Mouse (Mus musculus): Measurements from ENCODE around the gene E2f3. TPM values are rescaled to one million over a fixed set of nuclear protein-coding genes. Genes with fewer than 3 reads are reported as not detected.

The E2f3 gene
- total RNA-seq, 2 experiments from 2014 or later = 5.4 to 7.5 TPM

DNA sequence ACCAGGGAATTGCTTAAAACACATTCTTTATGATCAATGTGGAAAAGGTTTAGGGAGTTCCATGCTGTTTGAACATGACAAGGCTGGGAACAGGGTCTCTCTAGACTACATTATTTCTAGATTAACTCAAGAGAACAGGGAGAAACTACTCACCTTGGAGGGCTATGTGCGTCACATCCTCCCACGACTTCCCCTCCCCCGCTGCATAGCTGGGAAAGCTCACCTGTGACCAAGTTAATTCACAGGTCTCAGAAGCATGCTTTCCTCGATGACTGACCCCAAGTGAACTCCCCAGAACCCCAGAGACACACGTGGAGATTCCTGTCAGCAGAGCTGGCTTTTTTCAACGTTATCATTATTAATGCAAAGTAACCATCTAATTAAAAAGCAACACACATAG, 47.1 kb downstream of the E2f3 start:
- no peak for ATAC-seq (ENCODE audit: poor library complexity, severe bottlenecking)

DNA sequence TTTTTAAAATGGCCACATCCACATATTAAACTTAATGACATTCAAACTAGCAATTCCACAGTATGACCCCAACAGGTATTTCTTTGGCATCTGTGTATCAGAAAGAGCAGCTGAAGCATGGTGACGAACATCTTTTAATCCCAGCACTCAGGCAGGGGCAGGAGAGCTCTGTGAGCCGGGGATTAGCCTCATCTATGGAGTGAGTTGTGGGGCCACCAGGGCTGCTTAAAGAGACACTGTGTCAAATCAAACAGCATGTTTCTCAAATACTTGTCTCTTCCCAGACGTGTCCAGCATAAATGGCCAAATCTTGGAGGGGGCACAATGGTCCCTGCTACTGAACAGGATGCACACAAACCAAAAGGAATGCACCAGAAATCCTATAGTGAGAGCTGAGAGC, 59.7 kb downstream of the E2f3 start:
- ATAC-seq (ENCODE audit: poor library complexity, severe bottlenecking) = no peak

DNA sequence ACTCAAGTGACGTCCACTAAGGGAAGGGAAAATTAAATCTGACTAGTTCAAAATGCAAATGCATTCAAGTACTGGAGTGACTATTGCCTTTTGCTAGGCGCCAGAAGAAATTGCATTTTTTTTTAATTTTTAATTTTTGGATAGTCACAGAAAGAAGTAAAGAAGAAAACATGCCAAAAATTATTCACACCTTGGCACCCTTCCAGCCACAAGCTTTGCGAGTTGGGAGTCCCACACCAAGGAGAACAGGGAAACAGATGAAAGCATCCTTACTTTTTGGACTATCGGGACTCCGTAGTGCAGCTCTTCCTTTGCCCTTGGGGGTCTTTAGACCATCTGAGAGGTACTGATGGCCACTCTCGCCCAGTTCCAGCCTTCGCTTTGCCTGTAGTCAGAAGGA, 66.0 kb downstream of the E2f3 start:
- ATAC-seq (ENCODE audit: poor library complexity, severe bottlenecking) = no peak

DNA sequence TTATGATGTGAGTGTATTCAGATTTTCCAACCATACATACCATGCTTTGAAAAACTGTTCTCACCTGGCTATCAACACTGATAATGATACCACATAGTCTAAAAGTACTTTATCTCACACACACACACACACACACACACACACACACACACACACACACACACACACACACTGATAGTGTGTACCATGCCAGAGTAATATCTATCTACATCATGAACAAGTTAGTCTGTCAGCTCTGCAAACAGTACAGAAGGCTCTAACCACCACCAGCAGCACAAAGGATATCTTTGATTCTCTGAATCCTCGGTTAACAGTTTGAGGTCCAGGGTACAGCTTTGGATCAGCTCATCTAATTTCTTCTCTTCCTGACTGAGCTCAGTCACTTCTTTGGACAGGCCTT, 69.3 kb downstream of the E2f3 start:
- no peak for ATAC-seq (ENCODE audit: poor library complexity, severe bottlenecking)

DNA sequence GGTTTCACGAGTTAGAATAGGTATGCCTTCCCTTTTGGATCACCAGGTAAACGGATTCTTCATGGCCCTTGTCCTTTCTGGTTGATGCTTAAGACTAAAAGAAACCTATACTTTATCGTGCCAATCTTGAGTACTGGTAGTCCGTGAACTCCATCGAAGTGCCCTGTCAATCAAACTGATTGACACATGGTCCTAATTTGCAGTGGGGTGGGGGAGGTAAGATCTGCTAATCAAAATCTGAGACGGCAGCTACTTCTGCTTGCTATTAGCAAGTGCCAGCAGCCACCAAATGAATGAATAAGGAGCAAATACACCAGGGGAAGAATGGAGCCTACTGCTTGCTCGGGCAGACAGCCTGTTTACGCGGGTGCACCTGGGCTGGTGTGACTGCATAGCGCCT, 72.3 kb downstream of the E2f3 start:
- ATAC-seq (ENCODE audit: poor library complexity, severe bottlenecking) = no peak

DNA sequence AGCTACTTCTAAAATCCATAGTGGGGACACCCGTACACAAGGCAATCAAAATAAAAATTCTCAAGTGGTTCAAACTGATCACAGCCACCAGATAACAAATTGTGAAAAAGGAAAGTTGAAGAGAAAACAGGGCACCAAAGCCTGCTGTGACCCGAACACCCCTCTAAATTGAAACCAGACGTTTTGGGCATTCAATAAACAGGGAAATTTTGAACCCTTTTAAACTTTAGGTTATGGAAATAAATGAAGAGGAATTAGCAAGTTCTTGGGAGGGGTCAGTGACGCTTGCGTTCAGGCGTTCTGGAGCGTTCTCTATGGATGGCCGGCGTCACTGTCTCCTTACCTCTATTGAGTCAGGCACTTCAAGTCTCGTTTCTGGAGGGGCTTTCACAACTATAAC, 72.8 kb downstream of the E2f3 start:
- ATAC-seq (ENCODE audit: poor library complexity, severe bottlenecking) = no peak

DNA sequence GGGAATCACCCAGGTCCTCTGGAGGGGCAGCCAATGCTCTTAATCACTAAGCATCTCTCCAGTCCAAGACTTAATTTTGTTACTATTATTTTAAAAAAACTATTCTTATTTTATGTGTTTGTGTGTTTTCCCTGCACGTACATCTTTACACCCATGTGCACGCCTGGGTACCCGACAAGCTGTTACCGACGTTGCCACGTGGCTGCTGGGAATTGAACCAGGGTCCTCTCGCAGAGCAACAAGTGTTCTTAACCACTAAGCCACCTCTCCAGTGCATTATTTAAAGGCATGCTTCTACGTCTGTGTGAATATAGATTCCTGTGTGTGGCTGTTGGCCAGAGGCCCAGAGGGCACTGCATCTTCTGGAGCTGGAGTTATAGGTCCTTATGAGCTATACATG, 73.6 kb downstream of the E2f3 start:
- ATAC-seq (ENCODE audit: poor library complexity, severe bottlenecking) = no peak

DNA sequence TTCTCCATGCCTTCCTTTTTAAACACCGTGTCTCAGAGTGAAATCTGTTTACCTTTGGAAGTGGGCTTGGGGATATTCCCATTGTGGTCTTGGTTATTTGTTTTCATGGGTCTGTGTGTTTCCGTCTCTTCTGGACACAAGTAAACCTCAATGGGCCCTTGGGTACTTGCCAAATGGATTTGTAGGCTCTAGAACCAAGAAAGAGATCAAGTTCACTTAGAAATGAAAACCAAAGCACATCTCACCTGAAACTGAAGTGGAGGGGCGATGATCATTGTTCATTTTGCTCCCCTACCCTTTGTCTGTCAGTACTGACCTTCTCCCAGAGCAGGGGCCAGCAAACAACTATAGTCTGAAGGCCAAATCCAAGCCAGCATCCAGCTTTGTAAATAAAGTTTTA, 74.7 kb downstream of the E2f3 start:
- no peak for ATAC-seq (ENCODE audit: poor library complexity, severe bottlenecking)

DNA sequence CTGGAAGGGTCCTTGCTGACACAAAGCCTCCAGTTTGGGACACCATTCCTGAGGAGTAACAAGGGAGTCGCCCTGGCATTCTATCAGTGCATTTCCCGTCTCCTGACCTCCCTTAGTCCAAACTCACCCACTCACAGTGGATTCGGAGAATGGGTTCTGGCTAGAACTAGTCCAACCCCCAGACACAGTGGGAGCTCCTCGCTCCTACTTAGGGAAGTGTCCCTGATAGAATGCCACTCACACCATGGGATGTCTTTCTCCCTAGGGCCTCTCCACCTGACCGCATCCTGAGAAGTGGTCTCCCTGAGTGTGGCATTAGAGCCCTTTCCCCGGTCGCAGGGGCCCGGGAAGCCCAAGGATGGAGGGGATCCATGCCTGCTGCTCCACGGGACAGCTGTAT, 77.4 kb downstream of the E2f3 start:
- ATAC-seq (ENCODE audit: poor library complexity, severe bottlenecking) = no peak

DNA sequence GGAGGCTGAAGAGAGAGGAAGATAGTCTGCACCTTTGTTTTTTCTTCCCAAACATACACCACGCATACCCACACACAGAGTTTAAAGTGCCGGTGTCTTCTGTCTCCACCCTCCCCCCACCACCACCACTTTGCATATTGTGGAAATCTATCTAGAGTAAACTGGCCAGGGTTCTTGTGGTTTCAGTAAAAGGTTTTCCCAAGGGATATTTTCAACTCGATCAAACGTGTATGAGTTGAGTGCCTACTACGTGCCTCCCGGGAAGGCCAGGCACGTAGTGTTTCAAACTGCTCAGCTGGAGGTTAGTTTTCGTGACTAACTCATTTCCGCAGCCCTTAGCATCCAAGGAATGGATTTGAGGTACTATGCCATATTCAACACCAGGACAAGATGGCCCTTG, 77.9 kb downstream of the E2f3 start:
- ATAC-seq (ENCODE audit: poor library complexity, severe bottlenecking) = no peak

DNA sequence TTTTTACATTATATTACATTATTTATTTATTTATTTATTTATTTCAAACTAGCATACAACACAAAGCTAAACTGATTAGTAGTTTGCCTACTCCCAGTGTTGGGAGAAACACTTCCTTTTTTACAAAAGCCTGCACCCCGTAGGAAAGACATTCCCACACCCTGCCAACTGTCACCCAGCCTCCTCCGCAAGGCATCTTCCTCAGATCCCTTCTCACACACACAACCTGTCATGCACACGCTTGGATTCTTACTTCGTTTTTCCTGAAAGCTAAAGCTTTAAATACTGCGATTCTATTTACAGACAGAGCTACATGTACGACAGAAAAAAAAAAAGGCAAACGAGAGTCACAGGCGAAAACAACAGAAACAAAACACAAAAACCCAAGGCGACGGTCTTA, 79.1 kb downstream of the E2f3 start:
- no peak for ATAC-seq (ENCODE audit: poor library complexity, severe bottlenecking)

DNA sequence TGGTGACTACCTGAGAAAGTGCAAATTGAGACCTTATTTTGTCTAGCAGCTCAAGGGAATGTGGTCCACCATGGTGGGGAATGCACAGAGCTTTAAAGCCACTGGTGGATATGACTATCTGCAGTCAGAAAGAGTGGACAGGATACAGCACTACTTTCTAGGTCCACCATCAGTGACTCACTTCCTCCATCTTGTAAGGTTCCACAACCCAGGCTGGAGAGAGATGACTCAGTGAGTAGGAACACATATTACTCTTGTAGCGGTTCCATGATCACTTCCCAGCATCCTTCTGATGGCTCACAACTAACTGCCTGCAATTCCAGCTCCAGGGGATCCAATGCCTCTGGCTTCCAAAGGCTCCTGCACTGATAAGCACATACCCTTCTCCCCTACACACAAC, 82.5 kb downstream of the E2f3 start:
- no peak for ATAC-seq (ENCODE audit: poor library complexity, severe bottlenecking)

DNA sequence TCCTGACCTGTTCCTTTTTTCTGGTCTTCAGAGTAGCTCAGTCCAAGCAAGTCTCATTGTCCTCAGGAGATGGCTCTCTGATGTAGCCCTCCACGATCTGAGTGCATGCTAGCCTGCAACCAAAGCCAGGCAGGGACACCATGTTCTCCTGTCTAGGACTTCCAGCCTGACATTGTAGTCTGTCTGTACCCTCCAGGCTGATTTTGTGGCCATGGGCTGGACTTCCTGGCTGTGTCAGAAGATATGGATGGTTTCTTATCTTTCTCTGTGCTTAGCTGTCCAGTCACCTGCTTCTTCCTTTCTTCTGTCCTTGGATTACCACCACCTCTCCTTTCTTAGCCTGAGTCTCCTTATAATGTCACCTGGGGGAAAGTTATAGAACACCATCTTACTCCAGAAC, 83.2 kb downstream of the E2f3 start:
- no peak for ATAC-seq (ENCODE audit: poor library complexity, severe bottlenecking)

DNA sequence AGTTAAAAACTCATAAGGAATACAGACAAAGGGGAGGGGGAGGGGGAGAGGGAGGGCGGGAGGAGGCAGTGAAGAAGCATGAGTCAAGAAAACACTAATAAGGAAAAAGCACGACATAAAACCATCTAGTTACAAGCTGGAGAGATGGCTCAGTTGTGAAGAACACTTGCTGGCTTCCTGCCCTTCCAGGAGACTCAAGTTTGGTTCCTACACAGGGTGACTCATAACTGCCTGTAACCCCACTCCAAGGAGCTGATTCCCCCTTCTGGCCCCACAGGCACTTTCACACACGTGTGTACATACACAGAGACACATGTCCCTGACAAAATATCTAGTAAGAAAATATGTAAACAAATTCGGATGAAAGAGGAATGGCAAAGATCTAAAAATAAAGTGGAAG, 84.2 kb downstream of the E2f3 start:
- ATAC-seq (ENCODE audit: poor library complexity, severe bottlenecking) = no peak

DNA sequence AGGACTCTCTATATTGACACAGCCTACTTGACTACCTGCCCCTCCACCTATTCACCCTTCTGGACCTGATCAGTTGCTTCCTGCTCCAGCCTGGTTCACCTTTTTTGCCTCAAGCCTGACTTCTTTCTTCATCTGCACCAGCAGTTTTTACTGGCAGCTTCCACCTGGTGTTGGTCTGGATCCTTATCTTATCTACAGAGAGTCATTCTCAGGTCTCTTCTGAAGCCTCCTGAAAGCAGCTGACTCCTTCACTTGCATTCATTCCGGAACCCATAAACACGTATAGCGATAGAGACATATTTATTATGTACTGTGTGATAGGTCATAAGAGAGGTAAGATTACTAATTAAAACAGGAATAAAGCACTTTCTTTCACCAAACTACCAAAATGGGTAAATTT, 119.1 kb downstream of the E2f3 start:
- no peak for ATAC-seq (ENCODE audit: poor library complexity, severe bottlenecking)

DNA sequence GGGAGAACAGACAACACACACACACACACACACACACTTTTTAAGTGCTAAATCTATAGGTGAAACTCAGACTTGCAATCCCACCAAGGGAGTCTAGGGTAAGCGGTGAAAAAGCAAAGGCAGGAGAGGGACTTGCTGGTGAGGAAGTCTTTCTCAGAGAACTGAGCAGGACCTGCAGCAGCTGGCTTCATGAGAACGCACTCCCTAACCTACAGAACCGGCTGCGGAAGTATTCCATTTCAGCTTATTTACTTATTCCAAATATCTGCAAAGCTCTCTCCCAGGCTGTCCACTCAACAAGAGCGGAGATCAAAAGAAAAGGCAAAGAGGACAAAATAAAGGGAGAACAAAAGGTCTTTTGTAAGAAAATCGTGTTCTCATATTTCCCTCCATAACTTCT, 121.5 kb downstream of the E2f3 start:
- ATAC-seq (ENCODE audit: poor library complexity, severe bottlenecking) = no peak

DNA sequence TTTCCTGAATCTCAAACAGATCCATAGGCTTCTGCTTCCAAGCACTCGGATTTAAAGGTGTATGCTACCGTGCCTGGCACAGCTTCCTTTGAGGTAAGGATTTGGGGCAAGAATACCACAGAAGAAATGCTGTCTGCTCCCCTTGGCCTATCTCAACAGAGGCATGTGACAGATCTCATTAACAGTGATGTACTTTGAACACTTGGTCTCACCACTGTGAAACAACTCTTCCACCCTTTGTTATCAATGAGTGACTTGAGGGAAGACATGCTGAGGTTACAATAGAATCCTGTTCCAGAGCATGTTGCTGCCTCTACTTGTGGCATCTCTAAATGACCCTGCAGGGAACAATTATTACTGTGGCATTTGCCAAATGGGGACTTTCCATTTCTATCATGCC, 125.8 kb downstream of the E2f3 start:
- ATAC-seq (ENCODE audit: poor library complexity, severe bottlenecking) = no peak

DNA sequence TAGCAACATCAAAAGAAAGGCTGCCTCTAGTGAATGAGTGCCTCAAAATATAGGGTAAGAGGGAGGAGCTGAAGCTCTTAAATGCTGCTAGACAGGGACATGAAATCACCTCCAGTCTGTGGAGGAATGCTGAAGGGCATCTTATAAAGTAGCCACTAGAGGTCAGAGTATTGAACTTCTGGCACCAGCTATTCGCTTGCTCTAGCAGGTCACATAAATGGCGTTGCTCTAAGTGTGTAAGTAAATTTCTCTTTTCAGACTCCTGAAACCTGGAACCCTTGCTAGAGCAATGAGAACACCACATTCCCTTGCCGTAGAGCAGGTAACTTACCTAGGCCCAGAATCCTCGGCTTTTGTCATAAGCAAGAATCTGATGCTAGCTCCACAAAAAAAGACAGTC, 128.4 kb downstream of the E2f3 start:
- ATAC-seq (ENCODE audit: poor library complexity, severe bottlenecking) = peak; percentile 72

Other genes with a start within 250 kb of the E2f3 start
- 12.4 and 13.9 TPM in 2 replicates for gene Cdkal1, start 130.4 kb downstream of the E2f3 start, total RNA-seq (2015)
- 46.7 and 50.4 TPM in 2 replicates for gene Cdkal1, start 130.4 kb downstream of the E2f3 start, total RNA-seq (2017)
- gene Mboat1, start 150.4 kb upstream of the E2f3 start, total RNA-seq (2015) = 19.1 and 19.8 TPM in 2 replicates
- 13.5 and 15.2 TPM in 2 replicates for gene Mboat1, start 150.4 kb upstream of the E2f3 start, total RNA-seq (2017)

Measured in megakaryocyte, adult 5-6 weeks (primary cell).